Mouse (Mus musculus) skeletal muscle tissue, postnatal 0 days (tissue): ENCODE measurements around the gene Hcn1. TPM values are rescaled to one million over a fixed set of nuclear protein-coding genes. Genes with fewer than 3 reads are reported as not detected.

Experiments
- polyA plus RNA-seq: library from polyadenylated mRNA; unstranded; fragments of >200 nt; fragmentation: Nextera tagmentation; extraction: Ambion mirVana; gene quantifications from 2 replicates; pipeline ENCODE4 v1.2.1, GENCODE M21; 2015

Gene Hcn1
- polyA plus RNA-seq: 0.07 and 0.13 TPM in 2 replicates

GRCm38 (mm10) chr13:117602181-117602580 is at the start of gene Hcn1:
Gene Hcn1 (plus strand): TSS chr13:117602320.

